Mouse (Mus musculus) CH12.LX (cell line): ENCODE data around the gene Caly.

Source experiments
- CTCF ChIP-seq, 2 experiments: IDR thresholded peaks in 1 of 2; conservative IDR thresholded peaks in 1 of 2; 2 replicates each; pipeline ENCODE4 v1.5.1; 2011 to 2012; ENCODE audit warnings: low read depth in 2 of 2, low read length in 2 of 2, improper control_type of control experiment in 1 of 2, inconsistent platforms in 1 of 2, mild to moderate bottlenecking in 1 of 2, moderate library complexity in 1 of 2
- ZC3H11A ChIP-seq: IDR thresholded peaks from 2 replicates; pipeline ENCODE4 v1.6.1; 2012; ENCODE audit warnings: low read depth, mild to moderate bottlenecking, inconsistent platforms, low read length, improper control_type of control experiment

DNA sequence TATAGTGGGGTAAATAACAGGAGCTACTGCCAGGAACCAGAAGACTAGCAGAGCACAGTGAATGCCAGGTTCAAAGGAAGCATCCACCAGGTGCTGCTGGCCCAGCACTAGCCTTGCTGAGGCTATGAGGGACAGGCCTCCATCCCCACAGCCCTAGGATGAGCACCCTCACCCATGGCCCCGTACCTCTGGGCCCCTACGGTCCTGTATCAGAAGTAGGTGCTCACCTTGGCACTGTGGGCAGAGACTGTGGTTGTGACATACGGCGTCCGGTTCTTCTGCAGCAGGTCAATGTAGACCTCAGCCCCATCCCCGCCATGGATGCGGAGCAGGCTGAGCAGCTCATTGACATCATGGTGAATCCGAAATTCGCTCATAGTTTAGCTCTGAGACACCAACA is 49.0 kb downstream of the Caly start:
- TF ChIP-seq CTCF (conservative IDR thresholded peaks at IDR 0.05 in 1 of 2, IDR thresholded peaks at IDR 0.05 in 1 of 2; ENCODE audit: low read depth in 2 of 2, low read length in 2 of 2) (no peak), ZC3H11A (no peak)
